ENCODE assay signal across 7 mouse cellular contexts in the genomic region with DNA sequence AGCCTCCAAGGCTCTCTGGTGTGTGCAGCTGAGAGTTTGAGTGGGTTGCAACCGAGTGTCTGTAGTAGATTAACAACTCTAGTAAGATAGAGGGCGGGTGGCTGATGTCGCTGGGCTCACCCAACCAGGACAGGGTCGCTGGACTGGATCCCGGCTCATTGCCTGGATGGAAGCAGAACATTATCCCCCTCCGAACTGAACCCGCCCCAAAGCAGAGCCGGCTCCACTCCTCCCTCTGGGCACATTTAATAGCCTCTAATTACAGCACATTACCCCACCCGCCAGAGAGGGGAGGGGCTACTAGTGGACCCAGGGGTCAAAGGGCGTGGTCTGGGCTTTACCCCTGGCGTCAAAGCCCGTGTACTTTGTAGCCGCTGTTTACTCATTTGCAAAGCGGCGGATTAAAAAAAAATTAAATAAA. TPM values are rescaled to one million over a fixed set of nuclear protein-coding genes. Genes with fewer than 3 reads are reported as not detected.
DNase-seq lines count a peak whose midpoint lies in the region; ATAC-seq and TF ChIP-seq lines count a peak whose summit lies in the region.

No protein-coding gene starts in this region.

- H3K79me2 ChIP-seq in C2C12 (ENCODE audit: control insufficient read depth, insufficient read depth), result no peaks in the 10 kb centered on the region

- H3K4me1 ChIP-seq in limb, embryonic 13.5 days, result peaks cover 35% of the 10 kb centered on the region
- peaks cover 24% of the 10 kb centered on the region for H3K4me1 ChIP-seq in midbrain, embryonic 14.5 days (ENCODE audit: control insufficient read depth, insufficient read depth, low read length)

- H3K79me3 ChIP-seq in C2C12 (ENCODE audit: low read depth), result no peaks in the 10 kb centered on the region

- ATAC-seq in erythroid progenitor cell, adult 5-6 weeks (replicated peaks; ENCODE audit: low FRiP score, poor library complexity, severe bottlenecking), result peak; percentile 39
- ATAC-seq in limb, embryonic 13.5 days (ENCODE audit: low FRiP score, low read depth), result no peak
- no peak for ATAC-seq in midbrain, embryonic 14.5 days (ENCODE audit: low FRiP score, low TSS enrichment)

- H3K4me3 ChIP-seq in C2C12 (ENCODE audit: insufficient read depth, poor library complexity, severe bottlenecking), result no peak overlapping the region
- no peak overlapping the region; the same call in 1 of the 2 replicates for H3K4me3 ChIP-seq in limb, embryonic 13.5 days
- H3K4me3 ChIP-seq in midbrain, embryonic 14.5 days (replicated peaks; ENCODE audit: low read depth, low read length), result no peak overlapping the region

- no peaks in the 10 kb centered on the region for H3K9me3 ChIP-seq in limb, embryonic 13.5 days
- H3K9me3 ChIP-seq in midbrain, embryonic 14.5 days (ENCODE audit: control insufficient read depth, low read length), result no peaks in the 10 kb centered on the region

- H3K27ac ChIP-seq in limb, embryonic 13.5 days, result no peak overlapping the region
- no peak overlapping the region for H3K27ac ChIP-seq in midbrain, embryonic 14.5 days (replicated peaks; ENCODE audit: low read depth, low read length)

- no peak for TF ChIP-seq CTCF in C2C12 (IDR thresholded peaks at IDR 0.05; ENCODE audit: control insufficient read depth, insufficient read depth, insufficient read length)

- no peaks in the 10 kb centered on the region for H3K27me3 ChIP-seq in C2C12 (ENCODE audit: control insufficient read depth, insufficient read depth, insufficient read length)
- peaks cover 17% of the 10 kb centered on the region for H3K27me3 ChIP-seq in limb, embryonic 13.5 days
- 0 out of 2 replicates have a peak, but pooled peaks cover 9% of the 10 kb centered on the region for H3K27me3 ChIP-seq in midbrain, embryonic 14.5 days (ENCODE audit: control insufficient read depth, insufficient read depth, low read length)

- H3ac ChIP-seq in C2C12 (ENCODE audit: control insufficient read depth, insufficient read length, low read depth), result peak overlapping the region; percentile 8

- no peak overlapping the region for H3K9ac ChIP-seq in limb, embryonic 13.5 days
- no peak overlapping the region for H3K9ac ChIP-seq in midbrain, embryonic 14.5 days (replicated peaks; ENCODE audit: low read length)

- intact Hi-C loops in heart, postnatal 25 days (cut with DNase I), result no loop called here

- WGBS in limb, embryonic 13.5 days, result 6% methylated on average over 15 of the region's 15 CpGs
- 8% methylated on average over 15 of the region's 15 CpGs for WGBS in midbrain, embryonic 14.5 days

- no peaks in the 10 kb centered on the region for H3K36me3 ChIP-seq in C2C12 (ENCODE audit: control insufficient read depth, insufficient read depth)
- no peaks in the 10 kb centered on the region for H3K36me3 ChIP-seq in limb, embryonic 13.5 days
- H3K36me3 ChIP-seq in midbrain, embryonic 14.5 days (ENCODE audit: control insufficient read depth, insufficient read depth, low read length), result no peaks in the 10 kb centered on the region

- peak; percentile 64 for DNase-seq in Muller cell, postnatal 12 days (ENCODE audit: inconsistent ontology term)
- DNase-seq in heart, postnatal 25 days (ENCODE audit: low spot score), result peak; percentile 66
- DNase-seq in midbrain, embryonic 14.5 days, result no peak
- DNase-seq in right cerebral cortex, postnatal 36 days (ENCODE audit: low spot score in 2 of 2), result no peak

- peak overlapping the region; percentile 94 for H3K4me2 ChIP-seq in limb, embryonic 13.5 days (replicated peaks)
- H3K4me2 ChIP-seq in midbrain, embryonic 14.5 days (ENCODE audit: low read length), result peak overlapping the region; percentile 93

TF ChIP-seq in C2C12, 6 proteins besides CTCF, POLR2A, EP300 and RAD21:
- no peak for TF ChIP-seq FOSL1 (IDR thresholded peaks at IDR 0.05; ENCODE audit: insufficient read depth, low read length, poor library complexity, severe bottlenecking)
- TF ChIP-seq MYOD1 (IDR thresholded peaks at IDR 0.05; ENCODE audit: control insufficient read depth, insufficient read length, low read depth), result no peak
- no peak for TF ChIP-seq USF1 (IDR thresholded peaks at IDR 0.05; ENCODE audit: low read depth)
- no peak for TF ChIP-seq MAX (IDR thresholded peaks at IDR 0.05)
- no peak for TF ChIP-seq MYOG (IDR thresholded peaks at IDR 0.05; ENCODE audit: control insufficient read depth, extremely low read depth, insufficient read length)
- no peak for TF ChIP-seq CEBPB (IDR thresholded peaks at IDR 0.05; ENCODE audit: low read depth)

RNA-seq across cellular contexts. Expression of a gene that starts 1.1 kb away (rescaled TPM):
- polyA plus RNA-seq in C2C12 (2012; fragmentation: generic; extraction: Trizol), result 7.0 TPM
- 0.42 and 0.72 TPM in 2 replicates for total RNA-seq in erythroid progenitor cell, adult 5-6 weeks (2015; ENCODE audit: low replicate concordance)
- total RNA-seq in erythroid progenitor cell, adult 5-6 weeks (2017; ENCODE audit: low replicate concordance), result 2.6 and 4.6 TPM in 2 replicates
- total RNA-seq in heart, postnatal 25 days (2021), result 1 to 10 TPM; 2.0 to 2.1 TPM
- polyA plus RNA-seq in limb, embryonic 13.5 days (2015; fragmentation: Nextera tagmentation; extraction: Ambion mirVana), result 18.6 and 18.8 TPM in 2 replicates
- 25.8 and 31.4 TPM in 2 replicates for polyA plus RNA-seq in midbrain, embryonic 14.5 days (2014; fragmentation: Nextera tagmentation; extraction: Ambion mirVana)

RNA-seq across cellular contexts. Expression of a gene that starts 10.8 kb away (rescaled TPM):
- polyA plus RNA-seq in C2C12 (2012; fragmentation: generic; extraction: Trizol), result 158 TPM
- total RNA-seq in erythroid progenitor cell, adult 5-6 weeks (2015; ENCODE audit: low replicate concordance), result 8.0 and 12.3 TPM in 2 replicates
- 10.4 and 15.1 TPM in 2 replicates for total RNA-seq in erythroid progenitor cell, adult 5-6 weeks (2017; ENCODE audit: low replicate concordance)
- total RNA-seq in heart, postnatal 25 days (2021), result 10 to 100 TPM; 13.8 to 17.2 TPM
- 8.2 and 8.4 TPM in 2 replicates for polyA plus RNA-seq in limb, embryonic 13.5 days (2015; fragmentation: Nextera tagmentation; extraction: Ambion mirVana)
- 4.3 and 5.7 TPM in 2 replicates for polyA plus RNA-seq in midbrain, embryonic 14.5 days (2014; fragmentation: Nextera tagmentation; extraction: Ambion mirVana)

RNA-seq across cellular contexts. Expression of a gene that starts 19.8 kb away (rescaled TPM):
- 145 TPM for polyA plus RNA-seq in C2C12 (2012; fragmentation: generic; extraction: Trizol)
- total RNA-seq in erythroid progenitor cell, adult 5-6 weeks (2015; ENCODE audit: low replicate concordance), result 82.6 and 141 TPM in 2 replicates
- total RNA-seq in erythroid progenitor cell, adult 5-6 weeks (2017; ENCODE audit: low replicate concordance), result 63.3 and 93.8 TPM in 2 replicates
- total RNA-seq in heart, postnatal 25 days (2021), result 10 to 100 TPM; 45.2 to 48.2 TPM
- 90.9 and 93.2 TPM in 2 replicates for polyA plus RNA-seq in limb, embryonic 13.5 days (2015; fragmentation: Nextera tagmentation; extraction: Ambion mirVana)
- polyA plus RNA-seq in midbrain, embryonic 14.5 days (2014; fragmentation: Nextera tagmentation; extraction: Ambion mirVana), result 51.7 and 54.4 TPM in 2 replicates

RNA-seq across cellular contexts. Expression of a gene that starts 19.9 kb away (rescaled TPM):
- 609 TPM for polyA plus RNA-seq in C2C12 (2012; fragmentation: generic; extraction: Trizol)
- total RNA-seq in erythroid progenitor cell, adult 5-6 weeks (2015; ENCODE audit: low replicate concordance), result 2,168 and 2,598 TPM in 2 replicates
- 2,812 and 2,913 TPM in 2 replicates for total RNA-seq in erythroid progenitor cell, adult 5-6 weeks (2017; ENCODE audit: low replicate concordance)
- total RNA-seq in heart, postnatal 25 days (2021), result 100 to 1,000 TPM; 650 to 659 TPM
- 961 and 978 TPM in 2 replicates for polyA plus RNA-seq in limb, embryonic 13.5 days (2015; fragmentation: Nextera tagmentation; extraction: Ambion mirVana)
- 1,531 and 1,588 TPM in 2 replicates for polyA plus RNA-seq in midbrain, embryonic 14.5 days (2014; fragmentation: Nextera tagmentation; extraction: Ambion mirVana)

RNA-seq across cellular contexts. Expression of a gene that starts 20.1 kb away (rescaled TPM):
- polyA plus RNA-seq in C2C12 (2012; fragmentation: generic; extraction: Trizol), result not detected
- total RNA-seq in erythroid progenitor cell, adult 5-6 weeks (2015; ENCODE audit: low replicate concordance), result not detected in 2 replicates
- total RNA-seq in erythroid progenitor cell, adult 5-6 weeks (2017; ENCODE audit: low replicate concordance), result not detected in 2 replicates
- total RNA-seq in heart, postnatal 25 days (2021), result not detected
- not detected in 2 replicates for polyA plus RNA-seq in limb, embryonic 13.5 days (2015; fragmentation: Nextera tagmentation; extraction: Ambion mirVana)
- not detected in 2 replicates for polyA plus RNA-seq in midbrain, embryonic 14.5 days (2014; fragmentation: Nextera tagmentation; extraction: Ambion mirVana)

Comparison
In these comparisons a context has a peak if more than half of its experiments do, and no peak if none do; other contexts are left out.
1. DNase-seq: peak in Muller cell, postnatal 12 days (single experiment) and heart, postnatal 25 days (single experiment); none in midbrain, embryonic 14.5 days (single experiment) and right cerebral cortex, postnatal 36 days (0 of 2).
2. RNA of a gene that starts 10.8 kb away (polyA plus RNA-seq): 158 TPM in C2C12 (single experiment); 8.2 to 8.4 TPM in limb, embryonic 13.5 days and 4.3 to 5.7 TPM in midbrain, embryonic 14.5 days; every median in the first group is over 10 times any median in the second.